Mouse (Mus musculus) cerebellum, adult 2 months (tissue): ENCODE results near the gene Tdrd1. TPM values are rescaled to one million over a fixed set of nuclear protein-coding genes. Genes with fewer than 3 reads are reported as not detected.
"Not testable (repeated sequence)": the region's sequence is repeated elsewhere in the genome, so short reads cannot be mapped to it uniquely, and the experiment has no call there.

Experiments used
- DNase-seq, 2 experiments: peaks; one replicate each; pipeline ENCODE4 v3.0.0; 2021
- H3K27ac ChIP-seq: fragments of 200-500 bp; 2 replicates; pipeline ENCODE4 v1.5.1; 2012; ENCODE audit warnings: low read length, control low read depth, inconsistent platforms; ENCODE audit not compliant: insufficient read depth
- H3K27me3 ChIP-seq: fragments of 200-500 bp; 2 replicates; pipeline ENCODE4 v1.6.1; 2012; ENCODE audit warnings: inconsistent platforms, mild to moderate bottlenecking, low read length, moderate library complexity; ENCODE audit not compliant: control insufficient read depth, insufficient read depth
- H3K4me1 ChIP-seq: fragments of 200-500 bp; 2 replicates; pipeline ENCODE4 v1.6.1; 2011; ENCODE audit warnings: low read length; ENCODE audit not compliant: control insufficient read depth, insufficient read depth
- H3K4me3 ChIP-seq: fragments of 200-500 bp; replicated peaks from 2 replicates; pipeline ENCODE3; 2011; ENCODE audit warnings: mild to moderate bottlenecking, low read depth, low read length, control low read depth; ENCODE audit not compliant: insufficient read depth
- CTCF ChIP-seq: fragments of 200-500 bp; IDR thresholded peaks from 2 replicates; pipeline ENCODE4 v1.5.1; 2011; ENCODE audit warnings: low read depth, mild to moderate bottlenecking, control low read depth, low read length, moderate library complexity, borderline replicate concordance; ENCODE audit not compliant: insufficient read depth
- POLR2A ChIP-seq: fragments of 200-500 bp; IDR thresholded peaks from 2 replicates; pipeline ENCODE4 v1.6.1; 2011; ENCODE audit warnings: low read length, control low read depth, borderline replicate concordance; ENCODE audit not compliant: insufficient read depth
- WGBS: fragments of 180-500 bp; shearing (Covaris S2); methylation state at CpG from one replicate; pipeline ENCODE4 v1.1.7; 2018; 5-methylcytosine and 5-hydroxymethylcytosine counted together
- polyA plus RNA-seq: library from polyadenylated mRNA; depleted of rRNA; stranded (reverse); fragments of >200 nt; gene quantifications from 2 replicates; pipeline ENCODE4 v1.2.3, GENCODE M21; 2012; rRNA removed

Gene Tdrd1
- polyA plus RNA-seq: 0.13 and 0.20 TPM in 2 replicates

DNA sequence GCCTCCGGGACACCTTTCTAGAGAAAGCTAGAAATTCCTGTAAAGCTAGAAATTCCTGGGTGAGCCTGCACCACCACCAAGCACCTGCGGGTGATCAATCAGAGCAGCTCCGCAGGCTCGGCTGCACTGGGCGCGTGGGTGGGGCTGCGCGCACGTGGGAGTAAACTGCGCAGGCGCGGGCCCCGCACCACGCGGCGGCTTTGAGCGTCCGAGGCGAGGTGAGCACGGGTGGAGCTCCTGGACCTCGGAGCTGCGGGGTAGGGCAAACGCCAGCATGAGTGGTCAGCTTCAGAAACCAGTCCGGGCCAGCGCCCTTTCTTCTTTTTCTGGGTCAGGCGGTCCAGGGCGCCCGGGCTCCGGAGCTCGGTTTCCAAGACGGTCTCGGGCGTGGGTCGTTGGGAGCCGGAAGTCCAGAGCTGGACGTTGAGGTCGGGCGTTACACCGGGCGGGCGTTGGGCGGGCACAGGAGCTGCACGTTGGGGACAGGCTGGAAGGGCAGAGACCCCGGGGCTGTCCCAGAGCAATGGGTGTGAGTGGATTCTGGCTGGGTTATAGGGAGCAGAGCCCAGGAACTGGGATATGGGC lies at the start of gene Tdrd1:
Gene Tdrd1 (plus strand): TSS at position 163 of the 585 bp plus-strand sequence.
- Histone ChIP-seq H3K27me3 (no peaks in the 10 kb centered on the region), H3K4me3 (no peak within 1 kb of the TSS), H3K27ac (no peak within 1 kb of the TSS), H3K4me1 (0 out of 2 replicates have a peak, but pooled peaks cover 3% of the 10 kb centered on the region)
- DNase-seq: no peak
- WGBS: 73% methylated on average over 44 of the region's 44 CpGs
- no peak for TF ChIP-seq POLR2A

DNA sequence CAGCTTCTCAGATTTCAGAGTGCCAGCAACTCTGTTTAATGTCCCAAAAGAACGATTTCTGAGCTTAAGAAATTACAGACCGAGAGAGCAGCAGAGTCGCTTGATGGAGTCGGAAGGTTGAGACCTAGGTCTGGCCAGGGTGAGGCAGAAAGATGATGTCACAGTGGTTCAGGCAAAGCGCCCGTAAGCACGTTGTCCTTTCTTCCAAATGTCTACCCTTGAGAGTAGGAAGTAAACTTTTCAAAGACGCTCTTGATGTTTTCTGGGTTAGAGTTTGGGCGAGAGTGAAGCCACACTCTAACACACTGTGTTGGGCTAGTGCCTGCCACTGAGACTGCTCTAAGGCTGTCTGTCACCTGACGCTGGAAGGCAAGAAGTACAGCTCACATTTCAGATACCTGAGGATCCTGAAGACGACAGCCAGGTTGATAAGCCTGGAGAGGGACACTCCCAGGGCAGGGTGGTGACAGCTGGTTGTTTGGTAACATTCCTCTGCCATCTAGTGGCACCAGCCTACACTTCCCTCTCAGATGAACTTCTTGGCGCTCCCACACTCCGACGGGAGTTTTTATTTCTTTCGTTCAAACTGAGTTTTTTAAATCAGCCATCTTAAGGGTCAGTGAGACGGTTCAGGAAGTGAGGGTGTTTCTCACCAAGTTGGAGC lies 49.2 kb upstream of the Tdrd1 start:
- Histone ChIP-seq H3K27me3 (no peaks in the 10 kb centered on the region), H3K27ac (no peak overlapping the region), H3K4me1 (no peaks in the 10 kb centered on the region), H3K4me3 (no peak overlapping the region)
- TF ChIP-seq CTCF (peak; percentile 76), POLR2A (no peak)
- peak; percentile 19 to 23 for DNase-seq
- WGBS: 53% methylated on average over 16 of the region's 16 CpGs

DNA sequence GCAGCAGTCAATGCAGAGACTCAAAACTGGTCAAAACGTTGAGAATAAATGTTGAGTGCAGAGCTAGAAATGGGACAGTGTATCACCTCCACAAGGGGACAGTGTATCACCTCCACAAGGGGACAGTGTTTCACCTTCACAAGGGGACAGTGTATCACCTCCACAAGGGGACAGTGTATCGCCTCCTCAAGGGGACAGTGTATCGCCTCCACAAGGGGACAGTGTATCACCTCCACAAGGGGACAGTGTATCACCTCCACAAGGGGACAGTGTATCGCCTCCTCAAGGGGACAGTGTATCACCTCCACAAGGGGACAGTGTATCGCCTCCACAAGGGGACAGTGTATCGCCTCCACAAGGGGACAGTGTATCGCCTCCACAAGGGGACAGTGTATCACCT lies 47.5 kb upstream of the Tdrd1 start:
- not testable (repeated sequence) for H3K27ac ChIP-seq, H3K27me3 ChIP-seq, DNase-seq, H3K4me1 ChIP-seq, H3K4me3 ChIP-seq
- 91% methylated on average over 7 of the region's 7 CpGs for WGBS

DNA sequence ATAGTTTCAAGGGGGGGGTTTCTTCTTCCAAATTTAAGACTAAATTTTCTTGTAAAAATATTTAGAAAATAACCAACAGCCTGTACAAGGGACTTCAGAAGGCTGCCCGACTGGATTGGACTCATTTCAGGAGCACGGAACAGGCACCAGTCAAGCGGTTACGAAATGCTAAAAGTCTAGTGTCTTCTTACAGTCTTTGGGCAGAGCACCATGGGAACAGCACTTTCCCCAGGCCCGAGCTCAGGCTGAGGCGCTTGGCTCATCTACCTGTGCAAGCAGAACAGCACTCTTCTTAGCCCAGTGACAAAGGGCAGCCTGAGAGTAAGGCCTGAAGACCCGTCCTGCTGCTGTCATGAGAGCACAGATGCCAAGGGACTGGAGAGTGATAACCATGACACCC lies 38.1 kb upstream of the Tdrd1 start:
- TF ChIP-seq CTCF (no peak), POLR2A (no peak)
- DNase-seq: no peak
- H3K4me3 ChIP-seq: no peak overlapping the region
- WGBS: 82% methylated on average over 7 of the region's 7 CpGs
- no peaks in the 10 kb centered on the region for H3K27me3 ChIP-seq
- H3K27ac ChIP-seq: no peak overlapping the region
- H3K4me1 ChIP-seq: no peaks in the 10 kb centered on the region

DNA sequence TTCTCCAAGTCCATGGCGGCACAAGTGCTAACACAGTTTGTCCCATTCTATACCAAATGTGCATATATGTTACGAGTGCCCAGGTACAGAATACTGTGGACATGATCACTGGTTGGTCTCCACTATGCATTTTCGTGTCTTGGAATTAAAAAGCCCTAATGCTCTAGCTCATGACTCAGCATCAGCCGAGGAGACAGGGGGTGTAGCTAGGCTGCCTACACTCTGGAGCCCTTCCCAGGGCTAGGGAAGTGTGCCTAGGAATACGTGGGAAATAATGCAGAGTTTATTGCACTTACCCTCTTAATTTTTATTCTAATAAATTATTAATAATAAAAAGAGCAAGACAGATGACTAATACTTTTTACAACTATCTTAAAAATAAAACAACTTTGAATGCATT lies 37.1 kb upstream of the Tdrd1 start:
- Histone ChIP-seq H3K27ac (no peak overlapping the region), H3K4me3 (no peak overlapping the region), H3K27me3 (no peaks in the 10 kb centered on the region), H3K4me1 (no peaks in the 10 kb centered on the region)
- DNase-seq: no peak
- TF ChIP-seq POLR2A (no peak), CTCF (no peak)
- 80% methylated on average over 5 of the region's 5 CpGs for WGBS

DNA sequence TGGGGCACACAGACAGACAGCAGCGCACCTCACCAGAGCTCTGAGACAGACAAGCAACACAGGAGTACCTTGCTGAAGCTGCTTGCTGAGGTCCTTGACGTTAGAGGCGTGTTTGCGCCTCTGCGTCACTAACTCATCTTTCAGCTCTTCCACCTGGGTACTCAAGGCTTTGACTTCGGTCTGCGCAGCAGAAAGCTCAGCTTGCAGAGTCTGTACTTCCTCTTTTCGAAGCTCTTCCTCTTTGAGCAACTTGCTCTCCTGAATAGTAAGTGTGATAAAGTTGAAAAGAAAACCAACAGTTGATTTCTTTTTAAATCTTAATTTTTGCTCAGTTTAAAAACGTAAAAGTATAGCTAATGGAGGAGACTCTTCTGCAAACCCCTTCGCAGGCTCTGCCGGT lies 28.6 kb upstream of the Tdrd1 start:
- H3K4me3 ChIP-seq: no peak overlapping the region
- TF ChIP-seq CTCF (no peak), POLR2A (no peak)
- no peaks in the 10 kb centered on the region for H3K27me3 ChIP-seq
- WGBS: 95% methylated on average over 11 of the region's 11 CpGs
- H3K27ac ChIP-seq: no peak overlapping the region
- H3K4me1 ChIP-seq: no peaks in the 10 kb centered on the region
- no peak for DNase-seq

DNA sequence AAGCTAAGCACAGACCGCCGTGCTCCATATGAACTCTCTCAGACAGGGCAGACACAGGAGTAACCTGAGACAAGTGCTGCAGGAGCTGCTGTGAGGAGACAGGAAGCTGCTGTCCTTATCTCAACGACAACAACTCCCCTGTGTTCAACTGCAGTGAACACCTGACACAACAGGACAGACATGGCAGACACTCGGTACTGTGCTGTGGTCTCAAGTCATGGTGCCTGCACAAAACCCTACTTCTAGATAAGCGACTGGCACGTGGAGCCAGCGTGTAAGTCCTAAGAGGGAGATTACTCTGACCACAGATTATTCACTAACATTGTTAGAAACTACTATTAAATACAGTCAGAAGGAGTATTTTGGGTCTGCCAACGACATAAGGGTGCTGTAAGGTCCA lies 25.8 kb upstream of the Tdrd1 start:
- Histone ChIP-seq H3K4me3 (no peak overlapping the region), H3K27me3 (no peaks in the 10 kb centered on the region), H3K4me1 (peaks cover 4% of the 10 kb centered on the region), H3K27ac (no peak overlapping the region)
- TF ChIP-seq POLR2A (no peak), CTCF (no peak)
- DNase-seq: no peak
- 93% methylated on average over 8 of the region's 8 CpGs for WGBS

DNA sequence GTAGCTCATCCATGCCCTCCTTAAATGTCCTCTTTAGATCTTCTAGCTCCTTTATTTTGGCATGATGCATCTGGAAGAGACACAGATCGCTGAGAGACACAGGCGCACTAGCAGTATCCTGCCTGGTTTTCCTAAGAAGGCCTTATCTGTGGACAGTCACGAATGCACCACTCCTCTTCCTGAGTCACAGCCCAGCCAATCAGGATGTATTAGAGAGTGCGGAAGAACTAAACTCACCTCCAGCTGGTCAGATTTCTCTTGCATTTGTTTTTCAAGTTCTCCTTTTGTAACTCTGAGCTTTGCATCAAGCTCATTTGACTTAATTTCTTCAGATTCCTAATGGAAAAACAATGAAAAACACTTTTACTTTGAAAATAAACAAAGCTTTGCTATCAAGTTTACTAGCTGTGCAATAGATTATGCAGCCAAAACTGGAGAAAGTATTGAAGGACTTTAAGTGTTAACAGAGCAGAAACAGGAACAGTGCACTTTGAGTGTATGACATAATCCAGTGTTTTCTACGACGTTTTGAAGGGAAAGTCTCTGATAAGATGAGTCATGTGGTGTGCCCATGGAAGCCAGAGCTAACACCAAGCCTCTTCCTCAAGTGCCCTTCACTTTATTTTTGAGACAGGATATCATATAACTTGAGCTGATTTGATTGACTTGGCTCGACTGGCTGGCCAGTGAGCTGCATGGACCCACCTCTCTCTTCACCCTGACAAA lies 24.9 kb upstream of the Tdrd1 start:
- TF ChIP-seq POLR2A (no peak), CTCF (no peak)
- Histone ChIP-seq H3K27me3 (no peaks in the 10 kb centered on the region), H3K27ac (no peak overlapping the region), H3K4me1 (peaks cover 7% of the 10 kb centered on the region), H3K4me3 (no peak overlapping the region)
- no peak for DNase-seq
- 88% methylated on average over 7 of the region's 7 CpGs for WGBS
